Mouse (Mus musculus) G1E (cell line): ENCODE results near the gene Metap2.

Experiments
- CTCF ChIP-seq: IDR thresholded peaks from 2 replicates; pipeline ENCODE4 v1.5.1; 2012; ENCODE audit warnings: low read depth, low read length, inconsistent platforms, mixed read lengths
- TAL1 ChIP-seq: conservative IDR thresholded peaks from 2 replicates; pipeline ENCODE4 v1.6.1; 2012; ENCODE audit warnings: low read depth, low read length, inconsistent platforms, mixed read lengths

- TF ChIP-seq CTCF (no peak), TAL1 (no peak)
Observed at GRCm38 (mm10) chr10:93810590-93811185, 86.2 kb downstream of the Metap2 start.
